Mouse (Mus musculus): Measurements from ENCODE around the gene Tert.

- TF ChIP-seq GATA1 (IDR thresholded peaks at IDR 0.05; ENCODE audit: low read length) (no peak), TAL1 (IDR thresholded peaks at IDR 0.05; ENCODE audit: low read length) (no peak)
Observed at GRCm38 (mm10) chr13:73687601-73688000, 60.9 kb downstream of the Tert start.

Data from erythroblast, embryonic 14.5 days (primary cell).